In genomic region chr6:92517002-92517401, GRCm38 (mm10) we compare ENCODE assay signal across 20 mouse cellular contexts.
DNase-seq lines count a peak whose midpoint lies in the region; ATAC-seq and TF ChIP-seq lines count a peak whose summit lies in the region.
"Had no signal": no experiment of that assay in that cellular context is flagged by ENCODE, and none has a peak within 500 bp of the region (broad histone marks: within the 10 kb centered on the region; RNA-seq: fewer than 3 reads in every experiment).

No protein-coding gene starts in this region.

- 53% methylated on average over 2 of the region's 2 CpGs for WGBS in heart, embryonic 11.5 days (ENCODE audit: insufficient replicate concordance)
- WGBS in kidney, postnatal 0 days = 36% methylated on average over 2 of the region's 2 CpGs
- 7% methylated on average over 2 of the region's 2 CpGs for WGBS in stomach, embryonic 14.5 days
- 9% methylated on average over 2 of the region's 2 CpGs for WGBS in stomach, postnatal 0 days

- DNase-seq in heart, postnatal 36 days = no peak
- DNase-seq in kidney, postnatal 0 days (ENCODE audit: low spot score) = peak; percentile 88
- DNase-seq in kidney, adult 18-20 months = no peak
- DNase-seq in stomach, postnatal 0 days (ENCODE audit: low spot score) = no peak
- no peak for DNase-seq in layer of hippocampus, postnatal 10 days (ENCODE audit: low spot score in 2 of 2)
- DNase-seq in B cell, adult 2 months = no peak
- DNase-seq: cerebellum, adult 18-20 months; cerebellum, postnatal 25 days; gastrocnemius, postnatal 14 days; heart, adult 2 months; liver, postnatal 0 days; midbrain, embryonic 14.5 days; thymus, adult 2 months had no signal

- H3K36me3 ChIP-seq in heart, embryonic 11.5 days (ENCODE audit: control insufficient read depth, insufficient read depth, low read length) = no peaks in the 10 kb centered on the region
- H3K36me3 ChIP-seq in kidney, postnatal 0 days (ENCODE audit: insufficient read depth, low read length) = no peaks in the 10 kb centered on the region
- no peaks in the 10 kb centered on the region for H3K36me3 ChIP-seq in stomach, embryonic 14.5 days (ENCODE audit: control insufficient read depth, insufficient read depth, low read length)
- H3K36me3 ChIP-seq in stomach, postnatal 0 days (ENCODE audit: control insufficient read depth, insufficient read depth, low read length) = no peaks in the 10 kb centered on the region
- H3K36me3 ChIP-seq: embryonic facial prominence, embryonic 12.5 days; hindbrain, embryonic 12.5 days; limb, embryonic 10.5 days; neural tube, embryonic 13.5 days had no signal

- H3K27ac ChIP-seq in heart, embryonic 11.5 days (ENCODE audit: low read depth, low read length) = peak overlapping the region; percentile 67; the same call in 1 of the 2 replicates
- H3K27ac ChIP-seq in kidney, postnatal 0 days = no peak overlapping the region; the same call in 1 of the 2 replicates
- peak overlapping the region; percentile 82 for H3K27ac ChIP-seq in stomach, embryonic 14.5 days (ENCODE audit: low read length)
- no peak overlapping the region for H3K27ac ChIP-seq in stomach, postnatal 0 days (replicated peaks)
- H3K27ac ChIP-seq: embryonic facial prominence, embryonic 12.5 days; heart, adult 2 months; hindbrain, embryonic 12.5 days; limb, embryonic 10.5 days; neural tube, embryonic 13.5 days had no signal

- no peak for TF ChIP-seq EP300 in stomach, postnatal 0 days (optimal IDR thresholded peaks at IDR 0.05)

- intact Hi-C loops in heart, postnatal 36 days (cut with DNase I) = no loop called here

- H3K27me3 ChIP-seq in heart, embryonic 11.5 days (ENCODE audit: control insufficient read depth, insufficient read depth, low read length) = no peaks in the 10 kb centered on the region
- no peaks in the 10 kb centered on the region for H3K27me3 ChIP-seq in kidney, postnatal 0 days (ENCODE audit: insufficient read depth, low read length)
- H3K27me3 ChIP-seq in stomach, embryonic 14.5 days (ENCODE audit: control insufficient read depth, insufficient read depth, low read length) = no peaks in the 10 kb centered on the region
- no peaks in the 10 kb centered on the region for H3K27me3 ChIP-seq in stomach, postnatal 0 days (ENCODE audit: control insufficient read depth, insufficient read depth, low read length)
- H3K27me3 ChIP-seq: embryonic facial prominence, embryonic 12.5 days; hindbrain, embryonic 12.5 days; neural tube, embryonic 13.5 days had no signal

- ATAC-seq in heart, embryonic 11.5 days (replicated peaks; ENCODE audit: insufficient number of reproducible peaks, low FRiP score, low TSS enrichment) = no peak
- no peak for ATAC-seq in kidney, postnatal 0 days (replicated peaks; ENCODE audit: low FRiP score, low read depth)
- no peak for ATAC-seq in stomach, embryonic 14.5 days (ENCODE audit: insufficient number of reproducible peaks, insufficient read depth, low FRiP score, low read depth)
- ATAC-seq in stomach, postnatal 0 days (ENCODE audit: low FRiP score, low TSS enrichment) = no peak
- ATAC-seq: forebrain, embryonic 14.5 days; liver, postnatal 0 days had no signal

- no peaks in the 10 kb centered on the region for H3K9me3 ChIP-seq in heart, embryonic 11.5 days (replicated peaks; ENCODE audit: control insufficient read depth, low read length)
- no peaks in the 10 kb centered on the region for H3K9me3 ChIP-seq in kidney, postnatal 0 days (replicated peaks; ENCODE audit: low read length)
- H3K9me3 ChIP-seq in stomach, embryonic 14.5 days (ENCODE audit: control insufficient read depth, low read depth, low read length) = no peaks in the 10 kb centered on the region
- H3K9me3 ChIP-seq in stomach, postnatal 0 days (ENCODE audit: control insufficient read depth, low read length) = no peaks in the 10 kb centered on the region
- H3K9me3 ChIP-seq: embryonic facial prominence, embryonic 12.5 days; hindbrain, embryonic 12.5 days; limb, embryonic 10.5 days; neural tube, embryonic 13.5 days had no signal

- TF ChIP-seq CTCF in kidney, postnatal 0 days (IDR thresholded peaks at IDR 0.05; ENCODE audit: low read depth) = no peak
- no peak for TF ChIP-seq CTCF in stomach, postnatal 0 days (IDR thresholded peaks at IDR 0.05; ENCODE audit: low read depth)

- no peak overlapping the region for H3K4me2 ChIP-seq in heart, embryonic 11.5 days
- H3K4me2 ChIP-seq in kidney, postnatal 0 days (ENCODE audit: low read length) = no peak overlapping the region
- no peak overlapping the region for H3K4me2 ChIP-seq in stomach, embryonic 14.5 days (replicated peaks; ENCODE audit: low read depth, low read length)
- H3K4me2 ChIP-seq in stomach, postnatal 0 days (replicated peaks; ENCODE audit: low read depth) = no peak overlapping the region
- H3K4me2 ChIP-seq: embryonic facial prominence, embryonic 12.5 days; hindbrain, embryonic 12.5 days; neural tube, embryonic 13.5 days had no signal

- no peak overlapping the region for H3K9ac ChIP-seq in heart, embryonic 11.5 days (ENCODE audit: low read depth, low read length)
- H3K9ac ChIP-seq in kidney, postnatal 0 days (ENCODE audit: low read depth, low read length) = no peak overlapping the region
- H3K9ac ChIP-seq in stomach, embryonic 14.5 days (replicated peaks; ENCODE audit: low read depth, low read length) = no peak overlapping the region
- H3K9ac ChIP-seq in stomach, postnatal 0 days (ENCODE audit: low read length) = no peak overlapping the region
- H3K9ac ChIP-seq: embryonic facial prominence, embryonic 12.5 days; hindbrain, embryonic 12.5 days; liver, postnatal 0 days; neural tube, embryonic 13.5 days had no signal

- H3K4me3 ChIP-seq in heart, embryonic 11.5 days (ENCODE audit: low read depth, low read length) = no peak overlapping the region
- H3K4me3 ChIP-seq in kidney, postnatal 0 days (replicated peaks; ENCODE audit: low read depth, low read length) = no peak overlapping the region
- H3K4me3 ChIP-seq in stomach, embryonic 14.5 days (ENCODE audit: low read depth, low read length) = no peak overlapping the region
- no peak overlapping the region for H3K4me3 ChIP-seq in stomach, postnatal 0 days (ENCODE audit: low read depth, low read length)
- H3K4me3 ChIP-seq: embryonic facial prominence, embryonic 12.5 days; heart, adult 2 months; hindbrain, embryonic 12.5 days; limb, embryonic 10.5 days; neural tube, embryonic 13.5 days had no signal

- peaks cover 13% of the 10 kb centered on the region for H3K4me1 ChIP-seq in heart, embryonic 11.5 days (ENCODE audit: control insufficient read depth, insufficient read depth, low read length)
- H3K4me1 ChIP-seq in kidney, postnatal 0 days (replicated peaks; ENCODE audit: insufficient read depth, low read length) = 0 out of 2 replicates have a peak, but pooled peaks cover 7% of the 10 kb centered on the region
- H3K4me1 ChIP-seq in stomach, embryonic 14.5 days (ENCODE audit: control insufficient read depth, insufficient read depth, low read length) = peaks cover 24% of the 10 kb centered on the region
- H3K4me1 ChIP-seq in stomach, postnatal 0 days (replicated peaks; ENCODE audit: control insufficient read depth, insufficient read depth) = 0 out of 2 replicates have a peak, but pooled peaks cover 2% of the 10 kb centered on the region
- H3K4me1 ChIP-seq: embryonic facial prominence, embryonic 12.5 days; hindbrain, embryonic 12.5 days had no signal

Comparison
In these comparisons a context has a peak if more than half of its experiments do, and no peak if none do; other contexts are left out.
1. H3K27ac ChIP-seq: peak in heart, embryonic 11.5 days (single experiment) and stomach, embryonic 14.5 days (single experiment); none in kidney, postnatal 0 days (single experiment) and stomach, postnatal 0 days (single experiment).